Comparison of ENCODE assay signal across 14 mouse cellular contexts in the genomic region with DNA sequence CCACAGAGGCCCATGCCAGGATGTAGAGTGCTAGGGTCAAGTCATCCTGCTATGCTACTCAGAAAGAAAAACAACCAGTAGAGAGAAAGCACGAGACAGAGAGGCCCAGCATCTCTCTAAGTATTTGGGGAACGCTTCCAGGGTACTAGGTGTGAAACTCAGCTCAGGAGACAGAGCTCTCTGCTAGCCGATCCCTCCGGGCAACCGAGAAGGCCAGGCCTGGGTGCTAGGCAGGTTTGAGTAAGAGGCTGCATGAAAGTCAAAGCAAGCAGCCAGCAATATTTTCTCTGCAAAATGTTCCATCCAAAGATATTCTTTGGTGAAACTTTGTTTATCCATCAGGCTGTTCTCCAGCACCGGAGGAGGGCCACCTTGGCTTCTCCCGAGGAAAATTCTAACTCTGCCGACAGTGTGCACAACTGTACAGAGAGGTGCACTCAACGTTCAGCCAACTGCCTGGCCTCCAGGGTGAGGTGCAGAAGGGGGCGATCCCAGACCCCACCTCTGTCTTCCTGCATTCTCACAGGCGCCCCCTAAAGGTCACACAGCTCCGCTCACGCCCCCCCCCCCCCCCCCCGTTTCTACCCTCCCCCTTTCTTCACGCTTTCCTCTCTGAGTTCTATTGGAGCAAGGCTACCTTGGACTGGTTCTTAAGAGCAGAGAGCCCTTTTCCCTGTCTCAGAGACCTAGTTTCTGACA.
"Had no signal": no experiment of that assay in that cellular context is flagged by ENCODE, and none has a peak within 500 bp of the region (broad histone marks: within the 10 kb centered on the region; RNA-seq: fewer than 3 reads in every experiment).

No protein-coding gene starts in this region.

- H3K27me3 ChIP-seq: megakaryocyte, embryonic 14.5 days; stomach, embryonic 15.5 days had no signal

- DNase-seq: kidney, adult 18-20 months; kidney, postnatal 10 days; kidney, postnatal 4 days; liver; lung, adult 2 months; lung, postnatal 14 days; right cerebral cortex, postnatal 14 days had no signal

- H3K4me2 ChIP-seq: midbrain, embryonic 12.5 days; stomach, embryonic 15.5 days had no signal

- H3K4me1 ChIP-seq: stomach, embryonic 15.5 days had no signal

- H3K27ac ChIP-seq: left cerebral cortex, adult 2 months; liver, embryonic 14.5 days; macrophage; midbrain, embryonic 12.5 days; stomach, embryonic 15.5 days had no signal

- H3K9me3 ChIP-seq: megakaryocyte, embryonic 14.5 days; midbrain, embryonic 12.5 days; stomach, embryonic 15.5 days had no signal

- H3K36me3 ChIP-seq: midbrain, embryonic 12.5 days; stomach, embryonic 15.5 days had no signal

- H3K9ac ChIP-seq: liver, embryonic 14.5 days; midbrain, embryonic 12.5 days; stomach, embryonic 15.5 days had no signal

- H3K4me3 ChIP-seq: left cerebral cortex, adult 2 months; megakaryocyte, embryonic 14.5 days; midbrain, embryonic 12.5 days; stomach, embryonic 15.5 days had no signal

- ATAC-seq: midbrain, embryonic 16.5 days had no signal
